Mouse (Mus musculus) 416B (cell line): ENCODE measurements around the gene Tcap.

ENCODE experiments used
- DNase-seq: peaks from one replicate; pipeline ENCODE4 v3.0.0; 2011; ENCODE audit warnings: low read depth

Tcap gene

GRCm38 (mm10) chr11:98383261-98384030, at the start of gene Tcap:
Gene Tcap, plus strand, starts transcription at chr11:98383811.
- no peak for DNase-seq

- no peak for DNase-seq
Observed at GRCm38 (mm10) chr11:98333981-98334741, 49.5 kb upstream of the Tcap start.

GRCm38 (mm10) chr11:98335250-98335649, 48.4 kb upstream of the Tcap start:
- DNase-seq = no peak

GRCm38 (mm10) chr11:98336245-98337107, 47.1 kb upstream of the Tcap start:
- DNase-seq = no peak

- DNase-seq = no peak
Observed at GRCm38 (mm10) chr11:98338507-98338961, 45.1 kb upstream of the Tcap start.

GRCm38 (mm10) chr11:98339071-98339501, 44.5 kb upstream of the Tcap start:
- DNase-seq = no peak

- no peak for DNase-seq
Observed at GRCm38 (mm10) chr11:98339679-98340287, 43.8 kb upstream of the Tcap start.

GRCm38 (mm10) chr11:98340597-98340996, 43.0 kb upstream of the Tcap start:
- no peak for DNase-seq

- DNase-seq = no peak
Observed at GRCm38 (mm10) chr11:98341174-98341573, 42.4 kb upstream of the Tcap start.

- DNase-seq = peak; percentile 86
Observed at GRCm38 (mm10) chr11:98342000-98342945, 41.3 kb upstream of the Tcap start.

GRCm38 (mm10) chr11:98345253-98345652, 38.4 kb upstream of the Tcap start:
- DNase-seq = peak; percentile 66

GRCm38 (mm10) chr11:98346168-98346567, 37.4 kb upstream of the Tcap start:
- DNase-seq = no peak

- DNase-seq = no peak
Observed at GRCm38 (mm10) chr11:98347385-98348082, 36.1 kb upstream of the Tcap start.

- DNase-seq = no peak
Observed at GRCm38 (mm10) chr11:98348083-98348961, 35.3 kb upstream of the Tcap start, which contains the start of gene Ppp1r1b. Gene Ppp1r1b, plus strand, starts transcription at chr11:98348404.

- DNase-seq = no peak
Observed at GRCm38 (mm10) chr11:98349308-98349707, 34.3 kb upstream of the Tcap start.

- no peak for DNase-seq
Observed at GRCm38 (mm10) chr11:98352272-98352990, 31.2 kb upstream of the Tcap start.

- no peak for DNase-seq
Observed at GRCm38 (mm10) chr11:98353651-98354211, 29.9 kb upstream of the Tcap start.

- DNase-seq = no peak
Observed at GRCm38 (mm10) chr11:98354445-98354844, 29.2 kb upstream of the Tcap start.
